Mouse (Mus musculus) gastrocnemius, adult 8-10 months (tissue): Measurements from ENCODE around the gene Gm4707. TPM values are rescaled to one million over a fixed set of nuclear protein-coding genes. Genes with fewer than 3 reads are reported as not detected.
"Not testable (repeated sequence)": the region's sequence is repeated elsewhere in the genome, so short reads cannot be mapped to it uniquely, and the experiment has no call there.

ENCODE experiments used
- DNase-seq, 2 experiments: peaks; one replicate each; pipeline ENCODE4 v3.0.0; 2022; ENCODE audit warnings: low spot score in 2 of 2
- total RNA-seq, 4 experiments: library from RNA; stranded (reverse); gene quantifications; 2 replicates each; pipeline ENCODE4 v1.2.4; 2022

Gene Gm4707
- total RNA-seq, 4 experiments from 2014 or later: 0.27 to 1.2 (median 0.86) TPM; not detected in 1

- no peak for DNase-seq
Observed at GRCm38 (mm10) chr17:71444718-71445117, 15.0 kb downstream of the Gm4707 start.

GRCm38 (mm10) chr17:71444126-71444525 lies 15.6 kb downstream of the Gm4707 start:
- DNase-seq: no peak

- DNase-seq: no peak
Observed at GRCm38 (mm10) chr17:71443273-71443672, 16.4 kb downstream of the Gm4707 start.

GRCm38 (mm10) chr17:71422502-71422901 lies 37.2 kb downstream of the Gm4707 start:
- DNase-seq: not testable (repeated sequence)

- DNase-seq: not testable (repeated sequence)
Observed at GRCm38 (mm10) chr17:71419448-71419847, 40.3 kb downstream of the Gm4707 start.

- DNase-seq: no peak
Observed at GRCm38 (mm10) chr17:71417008-71417407, 42.7 kb downstream of the Gm4707 start.

Other genes starting within 250 kb of the Gm4707 start
- gene Emilin2, start 147.9 kb downstream of the Gm4707 start, total RNA-seq: 1 to 10 TPM; 2.8 to 5.3 (median 3.2) TPM
- gene Smchd1, start 15.4 kb upstream of the Gm4707 start, total RNA-seq: 1 to 10 TPM; 6.9 to 9.0 (median 8.2) TPM
- gene Ndc80, start 66.9 kb upstream of the Gm4707 start, total RNA-seq: not detected
- under 1 TPM in 3 of 4 experiments, not detected in 1; 0.19 to 0.79 (median 0.31) TPM for gene Spdya, start 92.1 kb upstream of the Gm4707 start, total RNA-seq
- gene Wdr43, start 156.0 kb upstream of the Gm4707 start, total RNA-seq: 10 to 100 TPM; 26.4 to 29.4 (median 28.1) TPM
- 1 to 10 TPM; 1.4 to 2.4 (median 2.1) TPM for gene Togaram2, start 213.3 kb upstream of the Gm4707 start, total RNA-seq